Mouse (Mus musculus): Measurements from ENCODE around the gene C1s2.
"Not testable (repeated sequence)": the region's sequence is repeated elsewhere in the genome, so short reads cannot be mapped to it uniquely, and the experiment has no call there.

- TF ChIP-seq CTCF (conservative IDR thresholded peaks at IDR 0.05; ENCODE audit: low read length); POU5F1 (IDR thresholded peaks at IDR 0.05; ENCODE audit: borderline replicate concordance, low read length): not testable (repeated sequence)
Observed at GRCm38 (mm10) chr6:124682291-124682690, 46.4 kb upstream of the C1s2 start.
